Mouse (Mus musculus) limb, embryonic 15.5 days (tissue): ENCODE measurements around the gene Il9r. TPM values are rescaled to one million over a fixed set of nuclear protein-coding genes. Genes with fewer than 3 reads are reported as not detected.

Source experiments
- ATAC-seq: fragments of 200-750 bp; cut with Nextera tagmentation; 2 replicates; pipeline ENCODE4 v1.8.0; 2017; ENCODE audit warnings: low read depth, moderate TSS enrichment; ENCODE audit not compliant: insufficient number of reproducible peaks, low FRiP score, low TSS enrichment
- H3K27ac ChIP-seq: fragments of 300-500 bp; sonication (generic); 2 replicates; pipeline ENCODE4 v1.5.1; 2015; ENCODE audit warnings: moderate library complexity, mild to moderate bottlenecking, inconsistent platforms
- H3K27me3 ChIP-seq: fragments of 300-500 bp; sonication (generic); 2 replicates; pipeline ENCODE4 v1.6.1; 2015; ENCODE audit warnings: inconsistent platforms
- H3K36me3 ChIP-seq: fragments of 300-500 bp; sonication (generic); 2 replicates; pipeline ENCODE4 v1.6.1; 2015; ENCODE audit warnings: inconsistent platforms
- H3K4me1 ChIP-seq: fragments of 300-500 bp; sonication (generic); 2 replicates; pipeline ENCODE4 v1.6.1; 2015; ENCODE audit warnings: inconsistent platforms
- H3K4me2 ChIP-seq: fragments of 300-500 bp; sonication (generic); 2 replicates; pipeline ENCODE4 v1.6.1; 2015; ENCODE audit warnings: mild to moderate bottlenecking, inconsistent platforms
- H3K4me3 ChIP-seq: fragments of 300-500 bp; sonication (generic); 2 replicates; pipeline ENCODE4 v1.5.1; 2015; ENCODE audit warnings: mild to moderate bottlenecking, inconsistent platforms
- H3K9ac ChIP-seq: fragments of 300-500 bp; sonication (generic); 2 replicates; pipeline ENCODE4 v1.6.1; 2015; ENCODE audit warnings: inconsistent platforms
- H3K9me3 ChIP-seq: fragments of 300-500 bp; sonication (generic); 2 replicates; pipeline ENCODE4 v1.6.1; 2016; ENCODE audit warnings: inconsistent platforms
- WGBS: fragments of 180-500 bp; shearing (Covaris S2); methylation state at CpG from one replicate; pipeline ENCODE4 v1.1.7; 2015; 5-methylcytosine and 5-hydroxymethylcytosine counted together
- polyA plus RNA-seq: library from polyadenylated mRNA; unstranded; fragments of >200 nt; fragmentation: Nextera tagmentation; extraction: Ambion mirVana; gene quantifications from 2 replicates; pipeline ENCODE4 v1.2.1, GENCODE M21; 2015

Gene Il9r
- polyA plus RNA-seq = 0.31 and 0.55 TPM in 2 replicates

DNA sequence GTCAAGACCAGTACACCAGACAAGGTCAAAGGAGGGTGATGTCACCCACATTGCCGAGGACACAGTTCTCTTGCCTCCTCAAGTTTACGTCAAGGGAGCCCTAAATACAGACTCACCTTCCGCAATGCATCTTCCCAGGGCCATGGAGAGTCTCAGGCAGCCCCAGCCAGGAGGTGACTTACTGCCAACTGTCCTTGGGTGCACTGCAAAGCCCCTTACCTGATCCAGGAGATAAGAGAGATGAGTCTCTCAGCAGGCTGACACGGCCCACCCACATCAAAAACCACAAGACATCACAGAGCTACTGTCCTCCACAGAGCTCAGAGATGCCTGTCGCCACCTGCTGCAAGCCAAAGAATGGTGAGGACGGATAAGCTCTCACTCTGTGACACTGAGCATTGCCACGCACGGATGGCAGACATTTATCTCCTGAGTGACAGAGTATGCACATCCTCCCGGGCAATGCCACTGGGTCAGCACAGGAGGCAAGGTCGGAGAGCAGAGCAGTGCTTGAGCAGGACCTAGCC is at the start of gene Il9r:
TSS of gene Il9r (minus strand) at position 205 of the 527 bp plus-strand sequence.
- peaks cover 6% of the 10 kb centered on the region for H3K4me1 ChIP-seq
- H3K27ac ChIP-seq = no peak within 1 kb of the TSS
- H3K4me3 ChIP-seq = no peak within 1 kb of the TSS
- H3K36me3 ChIP-seq = no peaks in the 10 kb centered on the region
- H3K27me3 ChIP-seq = peaks cover 11% of the 10 kb centered on the region
- no peak within 1 kb of the TSS for H3K4me2 ChIP-seq
- no peak within 1 kb of the TSS for H3K9ac ChIP-seq
- 66% methylated on average over 10 of the region's 10 CpGs for WGBS
- ATAC-seq = no peak
- no peaks in the 10 kb centered on the region for H3K9me3 ChIP-seq

GRCm38 (mm10) chr11:32248350-32248749 is 48.3 kb upstream of the Il9r start:
- H3K9me3 ChIP-seq = no peaks in the 10 kb centered on the region
- ATAC-seq = no peak
- WGBS = 82% methylated on average over 3 of the region's 3 CpGs
- no peak overlapping the region for H3K9ac ChIP-seq
- no peak overlapping the region for H3K4me2 ChIP-seq
- no peaks in the 10 kb centered on the region for H3K27me3 ChIP-seq
- H3K4me3 ChIP-seq = no peak overlapping the region
- H3K27ac ChIP-seq = no peak overlapping the region
- no peaks in the 10 kb centered on the region for H3K4me1 ChIP-seq
- H3K36me3 ChIP-seq = peaks cover 70% of the 10 kb centered on the region

DNA sequence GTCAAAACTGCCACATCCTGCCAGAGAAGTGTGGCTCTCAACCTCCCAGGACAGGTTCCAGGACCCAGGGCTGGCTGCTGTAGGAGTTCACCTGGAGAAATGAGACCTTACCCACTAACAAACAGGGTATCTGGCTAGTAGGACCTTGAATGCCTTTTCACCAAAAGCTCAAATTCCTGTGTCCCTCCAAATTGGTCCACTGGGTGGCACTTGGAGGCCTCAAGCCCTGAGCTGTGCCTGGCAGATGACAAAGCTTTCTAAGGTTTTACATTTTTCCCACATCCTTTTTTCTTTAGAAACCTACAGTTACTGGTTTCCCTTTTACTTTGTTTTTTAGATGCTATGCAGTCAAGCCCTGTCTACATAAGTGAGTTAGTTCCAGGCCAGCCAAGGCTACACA is 47.0 kb upstream of the Il9r start:
- Histone ChIP-seq H3K27me3 (no peaks in the 10 kb centered on the region), H3K4me2 (no peak overlapping the region), H3K4me1 (no peaks in the 10 kb centered on the region), H3K4me3 (no peak overlapping the region), H3K9me3 (no peaks in the 10 kb centered on the region), H3K27ac (no peak overlapping the region), H3K36me3 (peaks cover 69% of the 10 kb centered on the region), H3K9ac (no peak overlapping the region)
- no peak for ATAC-seq

DNA sequence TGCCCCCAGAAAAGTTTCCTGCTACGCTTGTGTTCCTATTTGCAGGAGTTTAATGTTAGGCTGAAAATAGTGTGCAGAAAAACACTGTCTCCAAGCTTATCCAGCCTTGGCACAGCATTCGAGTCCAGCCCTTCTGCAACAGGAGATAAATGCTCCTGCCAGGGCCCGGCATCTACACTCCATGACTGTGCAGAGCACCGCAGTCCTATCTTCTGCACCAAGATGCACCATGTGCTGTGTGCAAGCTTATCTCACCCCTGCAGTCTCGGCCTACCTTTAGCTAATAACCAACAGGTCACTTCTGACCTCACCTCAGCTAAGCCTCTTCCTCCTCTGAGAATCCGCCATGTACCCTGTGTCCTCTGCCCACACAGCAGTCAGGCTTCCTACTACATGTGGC is 45.5 kb upstream of the Il9r start:
- no peak overlapping the region for H3K4me3 ChIP-seq
- no peak overlapping the region for H3K9ac ChIP-seq
- peaks cover 69% of the 10 kb centered on the region for H3K36me3 ChIP-seq
- no peaks in the 10 kb centered on the region for H3K4me1 ChIP-seq
- no peak overlapping the region for H3K4me2 ChIP-seq
- H3K9me3 ChIP-seq = no peaks in the 10 kb centered on the region
- no peak for ATAC-seq
- H3K27ac ChIP-seq = no peak overlapping the region
- 94% methylated on average over 6 of the region's 6 CpGs for WGBS
- no peaks in the 10 kb centered on the region for H3K27me3 ChIP-seq

- no peak for ATAC-seq
- H3K4me2 ChIP-seq = no peak overlapping the region
- peaks cover 68% of the 10 kb centered on the region for H3K36me3 ChIP-seq
- no peaks in the 10 kb centered on the region for H3K9me3 ChIP-seq
- H3K4me1 ChIP-seq = no peaks in the 10 kb centered on the region
- no peak overlapping the region for H3K9ac ChIP-seq
- H3K27me3 ChIP-seq = no peaks in the 10 kb centered on the region
- no peak overlapping the region for H3K4me3 ChIP-seq
- H3K27ac ChIP-seq = no peak overlapping the region
- 84% methylated on average over 1 of the region's 1 CpGs for WGBS
Observed at GRCm38 (mm10) chr11:32244617-32245016, 44.5 kb upstream of the Il9r start.

DNA sequence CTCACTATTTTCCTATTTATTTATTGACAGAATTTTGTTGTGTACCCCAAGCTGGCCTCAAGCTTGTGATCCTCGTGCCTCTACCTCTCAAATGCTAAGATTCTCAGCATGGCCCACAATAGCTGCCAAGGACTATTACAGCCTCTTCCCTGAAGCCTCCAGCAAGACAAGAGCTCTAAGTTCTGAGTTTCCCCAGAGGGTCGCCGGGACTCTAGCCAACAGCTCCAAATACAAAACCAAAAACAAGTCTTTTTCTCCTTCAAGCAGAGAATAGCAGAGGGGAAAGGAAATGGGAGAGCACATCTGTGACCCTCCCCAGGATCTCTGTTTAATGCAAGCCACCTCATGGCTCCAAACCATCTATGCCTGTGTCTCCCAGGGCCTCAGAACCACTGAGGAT is 44.0 kb upstream of the Il9r start:
- Histone ChIP-seq H3K4me2 (no peak overlapping the region), H3K4me1 (no peaks in the 10 kb centered on the region), H3K9me3 (no peaks in the 10 kb centered on the region), H3K9ac (no peak overlapping the region), H3K27me3 (no peaks in the 10 kb centered on the region), H3K36me3 (peaks cover 67% of the 10 kb centered on the region), H3K4me3 (no peak overlapping the region), H3K27ac (peak overlapping the region; percentile 47; the same call in 1 of the 2 replicates)
- no peak for ATAC-seq
- WGBS = 80% methylated on average over 3 of the region's 3 CpGs

DNA sequence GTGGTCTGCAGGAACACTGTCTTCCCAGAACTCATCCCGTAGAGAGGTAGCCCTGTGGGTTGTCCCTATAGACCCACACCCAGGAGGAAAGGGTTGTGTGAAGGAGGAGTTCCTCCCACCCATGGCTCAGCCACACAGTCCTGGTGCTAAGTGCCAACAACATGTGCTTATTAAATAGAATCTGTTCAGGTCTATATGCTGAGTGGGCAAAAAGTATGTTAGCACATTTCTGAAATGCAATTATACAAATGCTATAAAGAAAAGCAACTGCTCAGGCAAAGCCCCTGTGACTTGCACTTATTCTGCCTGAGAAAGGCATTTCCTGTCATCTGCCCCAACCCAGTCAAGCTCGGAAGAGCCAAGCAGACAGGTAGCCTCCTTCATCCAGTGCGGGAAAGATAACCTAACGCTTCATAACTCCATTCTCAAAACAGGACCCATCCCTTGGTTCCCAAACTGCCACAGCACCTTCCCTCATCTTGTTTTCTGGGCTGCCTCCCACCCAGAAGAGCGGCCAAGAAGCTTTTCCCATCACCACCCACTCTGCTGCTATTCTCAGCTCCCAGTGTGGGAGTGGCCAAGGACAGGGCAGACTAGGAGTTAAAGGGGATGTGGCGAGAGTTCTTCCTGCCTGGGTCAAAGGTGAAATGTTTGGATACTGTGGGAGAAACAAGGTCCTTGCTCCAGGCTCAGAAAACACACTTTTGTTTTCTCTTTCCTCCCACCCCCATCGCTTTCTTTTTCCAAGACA is 43.3 kb upstream of the Il9r start:
- no peaks in the 10 kb centered on the region for H3K4me1 ChIP-seq
- H3K9ac ChIP-seq = no peak overlapping the region
- H3K4me3 ChIP-seq = no peak overlapping the region
- WGBS = 69% methylated on average over 7 of the region's 7 CpGs
- ATAC-seq = no peak
- peaks cover 66% of the 10 kb centered on the region for H3K36me3 ChIP-seq
- H3K27ac ChIP-seq = 0 out of 2 replicates have a peak overlapping the region, but pooled peaks have one; percentile 47
- no peaks in the 10 kb centered on the region for H3K9me3 ChIP-seq
- no peaks in the 10 kb centered on the region for H3K27me3 ChIP-seq
- H3K4me2 ChIP-seq = no peak overlapping the region

DNA sequence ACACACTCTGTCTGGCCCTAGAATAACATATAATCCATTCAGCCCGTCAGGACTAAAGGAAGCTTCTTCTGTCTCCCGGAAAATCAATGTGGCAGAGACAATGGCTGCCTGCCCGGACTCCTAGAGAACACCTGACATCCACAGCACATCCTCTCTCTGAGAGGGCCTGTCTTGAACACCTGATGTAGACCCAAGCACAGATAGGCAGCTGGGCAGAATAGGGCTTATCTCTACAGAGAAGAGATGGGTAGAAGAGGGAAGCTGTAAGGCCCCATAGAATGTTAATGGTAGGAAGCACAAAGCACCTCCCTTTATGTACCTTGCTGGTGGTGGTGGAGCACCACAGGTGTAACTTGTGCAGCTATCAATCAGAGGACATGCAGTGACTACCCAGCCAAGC is 42.1 kb upstream of the Il9r start:
- Histone ChIP-seq H3K4me1 (peaks cover 2% of the 10 kb centered on the region; the same call in 1 of the 2 replicates), H3K36me3 (peaks cover 59% of the 10 kb centered on the region), H3K4me3 (no peak overlapping the region), H3K9me3 (no peaks in the 10 kb centered on the region), H3K27ac (no peak overlapping the region), H3K4me2 (no peak overlapping the region), H3K9ac (no peak overlapping the region), H3K27me3 (no peaks in the 10 kb centered on the region)
- ATAC-seq = no peak
- WGBS = 89% methylated on average over 3 of the region's 3 CpGs

- Histone ChIP-seq H3K27ac (no peak overlapping the region), H3K9me3 (no peaks in the 10 kb centered on the region), H3K27me3 (no peaks in the 10 kb centered on the region), H3K9ac (no peak overlapping the region), H3K4me3 (no peak overlapping the region), H3K4me2 (no peak overlapping the region), H3K4me1 (peaks cover 10% of the 10 kb centered on the region), H3K36me3 (peaks cover 51% of the 10 kb centered on the region)
- no peak for ATAC-seq
Observed at GRCm38 (mm10) chr11:32241391-32241790, 41.3 kb upstream of the Il9r start.

DNA sequence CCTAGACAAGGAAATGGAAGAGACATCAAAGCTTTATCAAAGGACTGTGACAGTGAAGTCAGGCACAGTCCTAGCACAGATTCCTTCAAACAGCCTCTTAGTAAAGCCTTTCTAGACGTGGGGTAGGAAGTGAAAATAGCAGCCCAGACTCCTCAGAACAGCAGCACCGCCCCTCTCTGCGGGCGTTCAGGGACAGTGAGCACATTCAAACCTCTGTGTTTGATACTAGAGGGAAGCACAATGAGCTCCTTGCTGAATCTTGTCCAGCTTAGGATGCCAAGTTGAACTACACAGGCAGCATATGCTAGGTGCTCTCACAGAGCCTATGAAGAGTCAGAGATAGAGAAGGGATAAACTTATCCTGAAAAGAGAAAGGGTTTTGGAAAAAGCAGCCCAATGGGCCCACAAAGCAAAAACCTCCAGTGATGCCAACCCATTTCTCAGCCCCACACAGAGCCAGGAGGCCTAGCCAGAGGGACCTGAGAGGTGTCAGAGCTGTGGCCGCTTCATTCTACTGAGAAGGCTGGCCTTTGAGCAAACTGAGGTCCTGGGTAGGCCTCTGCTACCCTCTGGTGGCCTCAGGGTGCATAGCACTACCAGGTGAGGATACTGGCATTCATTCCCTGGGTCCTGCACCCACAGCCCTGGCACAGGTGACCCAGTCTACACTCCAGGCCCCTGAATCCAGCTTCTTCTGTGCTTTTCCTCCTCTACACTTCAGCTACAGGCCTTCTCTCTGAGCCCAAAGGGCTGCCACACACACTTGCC is 38.2 kb upstream of the Il9r start:
- H3K4me2 ChIP-seq = no peak overlapping the region
- H3K4me3 ChIP-seq = no peak overlapping the region
- no peak overlapping the region for H3K9ac ChIP-seq
- H3K27me3 ChIP-seq = no peaks in the 10 kb centered on the region
- 65% methylated on average over 5 of the region's 5 CpGs for WGBS
- 0 out of 2 replicates have a peak overlapping the region, but pooled peaks have one; percentile 27 for H3K27ac ChIP-seq
- no peak for ATAC-seq
- no peaks in the 10 kb centered on the region for H3K9me3 ChIP-seq
- peaks cover 58% of the 10 kb centered on the region for H3K36me3 ChIP-seq
- peaks cover 26% of the 10 kb centered on the region for H3K4me1 ChIP-seq

GRCm38 (mm10) chr11:32237411-32237795 is 37.3 kb upstream of the Il9r start:
- Histone ChIP-seq H3K27me3 (no peaks in the 10 kb centered on the region), H3K4me3 (no peak overlapping the region), H3K9ac (no peak overlapping the region), H3K4me2 (no peak overlapping the region), H3K9me3 (no peaks in the 10 kb centered on the region), H3K4me1 (peaks cover 26% of the 10 kb centered on the region), H3K27ac (no peak overlapping the region), H3K36me3 (peaks cover 58% of the 10 kb centered on the region)
- WGBS = 93% methylated on average over 3 of the region's 3 CpGs
- no peak for ATAC-seq

DNA sequence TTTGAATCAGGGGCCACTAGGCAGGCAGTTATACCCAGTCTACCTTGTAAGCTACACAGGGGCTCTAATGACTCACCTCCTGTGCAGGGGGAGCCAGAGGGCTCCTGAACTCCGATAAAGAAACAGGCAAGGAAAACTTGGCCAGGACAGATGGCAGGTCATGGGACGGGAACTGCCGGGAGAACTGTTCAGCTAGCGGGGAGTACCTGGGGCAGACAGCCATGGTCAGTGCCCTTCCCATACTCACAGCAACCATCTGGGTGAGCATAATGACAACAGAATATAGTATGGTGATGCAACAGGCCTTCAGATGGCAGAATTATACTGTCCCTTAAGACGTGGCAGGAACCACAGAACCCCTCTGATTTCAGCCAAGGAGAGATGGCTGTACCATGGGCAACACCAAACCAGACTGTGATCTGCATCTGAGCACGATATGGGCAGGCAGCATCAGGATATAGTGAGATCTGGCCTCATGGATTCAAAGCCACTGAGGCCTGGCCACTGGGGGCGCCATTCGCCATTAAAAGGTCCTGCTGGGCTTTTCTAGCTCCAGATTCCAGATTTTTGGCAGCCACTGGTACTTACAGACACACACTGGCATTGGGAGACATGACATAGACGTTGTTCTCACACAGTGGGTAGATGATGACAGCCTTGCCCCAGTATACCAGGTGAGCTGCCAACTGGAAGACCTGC is 36.8 kb upstream of the Il9r start:
- no peak overlapping the region for H3K4me3 ChIP-seq
- no peak overlapping the region for H3K27ac ChIP-seq
- peaks cover 60% of the 10 kb centered on the region for H3K36me3 ChIP-seq
- no peaks in the 10 kb centered on the region for H3K9me3 ChIP-seq
- 61% methylated on average over 9 of the region's 9 CpGs for WGBS
- peaks cover 26% of the 10 kb centered on the region for H3K4me1 ChIP-seq
- no peak overlapping the region for H3K9ac ChIP-seq
- H3K4me2 ChIP-seq = no peak overlapping the region
- no peak for ATAC-seq
- H3K27me3 ChIP-seq = no peaks in the 10 kb centered on the region
